Mouse (Mus musculus) stomach, embryonic 16.5 days (tissue): ENCODE results near the gene Ccar1. TPM values are rescaled to one million over a fixed set of nuclear protein-coding genes. Genes with fewer than 3 reads are reported as not detected.
"Not testable (repeated sequence)": the region's sequence is repeated elsewhere in the genome, so short reads cannot be mapped to it uniquely, and the experiment has no call there.

Experiments
- ATAC-seq: fragments of 200-750 bp; cut with Nextera tagmentation; 2 replicates; pipeline ENCODE4 v1.8.0; 2017; ENCODE audit warnings: moderate number of reproducible peaks, moderate TSS enrichment; ENCODE audit not compliant: insufficient read depth, low FRiP score
- H3K27ac ChIP-seq: fragments of 300-500 bp; sonication (generic); 2 replicates; pipeline ENCODE4 v1.5.1; 2014; ENCODE audit warnings: low read length
- H3K27me3 ChIP-seq: fragments of 300-500 bp; sonication (generic); 2 replicates; pipeline ENCODE4 v1.6.1; 2014; ENCODE audit warnings: low read length, control low read depth, mixed read lengths; ENCODE audit not compliant: control insufficient read depth, insufficient read depth
- H3K36me3 ChIP-seq: fragments of 300-500 bp; sonication (generic); 2 replicates; pipeline ENCODE4 v1.6.1; 2014; ENCODE audit warnings: low read length; ENCODE audit not compliant: control insufficient read depth, insufficient read depth
- H3K4me1 ChIP-seq: fragments of 300-500 bp; sonication (generic); 2 replicates; pipeline ENCODE4 v1.6.1; 2014; ENCODE audit warnings: low read length, control low read depth, mixed read lengths; ENCODE audit not compliant: control insufficient read depth, insufficient read depth
- H3K4me2 ChIP-seq: fragments of 300-500 bp; sonication (generic); 2 replicates; pipeline ENCODE4 v1.6.1; 2014; ENCODE audit warnings: low read depth, low read length, mixed read lengths
- H3K4me3 ChIP-seq: fragments of 300-500 bp; sonication (generic); replicated peaks from 2 replicates; pipeline ENCODE4 v1.5.1; 2014; ENCODE audit warnings: mild to moderate bottlenecking, low read length
- H3K9ac ChIP-seq: fragments of 300-500 bp; sonication (generic); 2 replicates; pipeline ENCODE4 v1.6.1; 2014; ENCODE audit warnings: low read length
- H3K9me3 ChIP-seq: fragments of 300-500 bp; sonication (generic); replicated peaks from 2 replicates; pipeline ENCODE4 v1.6.1; 2016; ENCODE audit warnings: low read length, control low read depth; ENCODE audit not compliant: control insufficient read depth
- WGBS: fragments of 180-500 bp; shearing (Covaris S2); extraction: QIAGEN DNeasy Blood & Tissue Kit; methylation state at CpG from one replicate; pipeline ENCODE4 v1.1.7; 2014; 5-methylcytosine and 5-hydroxymethylcytosine counted together
- polyA plus RNA-seq: library from polyadenylated mRNA; unstranded; fragments of >200 nt; fragmentation: Nextera tagmentation; extraction: Ambion mirVana; gene quantifications from 2 replicates; pipeline ENCODE4 v1.2.1, GENCODE M21; 2015

The Ccar1 gene
- polyA plus RNA-seq, 1 experiment from 2014 or later = 103 TPM

- Histone ChIP-seq H3K4me2 (no peak overlapping the region), H3K27ac (no peak overlapping the region), H3K9me3 (no peaks in the 10 kb centered on the region), H3K27me3 (no peaks in the 10 kb centered on the region), H3K4me1 (no peaks in the 10 kb centered on the region), H3K4me3 (no peak overlapping the region), H3K9ac (no peak overlapping the region), H3K36me3 (peaks cover 10% of the 10 kb centered on the region; the same call in 1 of the 2 replicates)
- WGBS = 42% methylated on average over 4 of the region's 4 CpGs
- no peak for ATAC-seq
These were observed 55.0 kb downstream of the Ccar1 start for GRCm38 (mm10) chr10:62736965-62737688.

GRCm38 (mm10) chr10:62730826-62731225 is 61.3 kb downstream of the Ccar1 start:
- no peak overlapping the region for H3K9ac ChIP-seq
- no peaks in the 10 kb centered on the region for H3K27me3 ChIP-seq
- peaks cover 5% of the 10 kb centered on the region; the same call in 1 of the 2 replicates for H3K4me1 ChIP-seq
- no peaks in the 10 kb centered on the region for H3K9me3 ChIP-seq
- no peak overlapping the region for H3K4me3 ChIP-seq
- no peaks in the 10 kb centered on the region for H3K36me3 ChIP-seq
- WGBS = 76% methylated on average over 10 of the region's 10 CpGs
- no peak for ATAC-seq
- no peak overlapping the region for H3K27ac ChIP-seq
- H3K4me2 ChIP-seq = no peak overlapping the region

GRCm38 (mm10) chr10:62725771-62726687 is 66.1 kb downstream of the Ccar1 start, which contains the start of gene Stox1:
TSS of gene Stox1 (minus strand) at chr10:62726128.
- ATAC-seq = peak; percentile 79
- peaks cover 5% of the 10 kb centered on the region for H3K4me1 ChIP-seq
- H3K9me3 ChIP-seq = no peaks in the 10 kb centered on the region
- H3K4me3 ChIP-seq = peak within 1 kb of the TSS; percentile 82
- H3K4me2 ChIP-seq = peak within 1 kb of the TSS; percentile 98
- no peak within 1 kb of the TSS for H3K27ac ChIP-seq
- no peaks in the 10 kb centered on the region for H3K36me3 ChIP-seq
- H3K9ac ChIP-seq = peak within 1 kb of the TSS; percentile 80
- no peaks in the 10 kb centered on the region for H3K27me3 ChIP-seq
- 1% methylated on average over 74 of the region's 85 CpGs for WGBS

- 9% methylated on average over 7 of the region's 7 CpGs for WGBS
- Histone ChIP-seq H3K27ac (no peak overlapping the region), H3K9me3 (no peaks in the 10 kb centered on the region), H3K4me2 (peak overlapping the region; percentile 98), H3K36me3 (no peaks in the 10 kb centered on the region), H3K9ac (no peak overlapping the region), H3K4me3 (no peak overlapping the region), H3K27me3 (no peaks in the 10 kb centered on the region), H3K4me1 (peaks cover 5% of the 10 kb centered on the region)
- ATAC-seq = no peak
These were observed 67.2 kb downstream of the Ccar1 start for GRCm38 (mm10) chr10:62724936-62725335.

- Histone ChIP-seq H3K9me3 (no peaks in the 10 kb centered on the region), H3K9ac (no peak overlapping the region), H3K36me3 (no peaks in the 10 kb centered on the region), H3K4me2 (no peak overlapping the region), H3K4me1 (peaks cover 5% of the 10 kb centered on the region), H3K27me3 (no peaks in the 10 kb centered on the region), H3K27ac (no peak overlapping the region), H3K4me3 (no peak overlapping the region)
- 46% methylated on average over 4 of the region's 4 CpGs for WGBS
- ATAC-seq = no peak
These were observed 69.4 kb downstream of the Ccar1 start for GRCm38 (mm10) chr10:62722701-62723100.

- not testable (repeated sequence) for H3K27ac ChIP-seq, H3K9ac ChIP-seq, H3K27me3 ChIP-seq, H3K4me3 ChIP-seq, H3K4me2 ChIP-seq, H3K4me1 ChIP-seq, ATAC-seq, H3K9me3 ChIP-seq, H3K36me3 ChIP-seq
- 86% methylated on average over 7 of the region's 8 CpGs for WGBS
These were observed 71.5 kb downstream of the Ccar1 start for GRCm38 (mm10) chr10:62720574-62720973.

- ATAC-seq = no peak
- H3K27me3 ChIP-seq = no peaks in the 10 kb centered on the region
- H3K4me1 ChIP-seq = no peaks in the 10 kb centered on the region
- no peak overlapping the region for H3K4me2 ChIP-seq
- H3K36me3 ChIP-seq = no peaks in the 10 kb centered on the region
- H3K4me3 ChIP-seq = no peak overlapping the region
- no peaks in the 10 kb centered on the region for H3K9me3 ChIP-seq
- 62% methylated on average over 10 of the region's 10 CpGs for WGBS
- no peak overlapping the region for H3K27ac ChIP-seq
- H3K9ac ChIP-seq = no peak overlapping the region
These were observed 78.6 kb downstream of the Ccar1 start for GRCm38 (mm10) chr10:62713457-62713856.

- 78% methylated on average over 4 of the region's 4 CpGs for WGBS
- Histone ChIP-seq H3K4me3 (no peak overlapping the region), H3K4me2 (no peak overlapping the region), H3K9me3 (no peaks in the 10 kb centered on the region), H3K4me1 (no peaks in the 10 kb centered on the region), H3K9ac (no peak overlapping the region), H3K27ac (no peak overlapping the region), H3K27me3 (no peaks in the 10 kb centered on the region), H3K36me3 (no peaks in the 10 kb centered on the region)
- no peak for ATAC-seq
These were observed 88.5 kb downstream of the Ccar1 start for GRCm38 (mm10) chr10:62703579-62703978.

GRCm38 (mm10) chr10:62702436-62702835 is 89.7 kb downstream of the Ccar1 start:
- WGBS = 72% methylated on average over 4 of the region's 4 CpGs
- Histone ChIP-seq H3K9ac (no peak overlapping the region), H3K36me3 (no peaks in the 10 kb centered on the region), H3K4me3 (no peak overlapping the region), H3K9me3 (no peaks in the 10 kb centered on the region), H3K4me1 (no peaks in the 10 kb centered on the region), H3K27me3 (no peaks in the 10 kb centered on the region), H3K4me2 (no peak overlapping the region), H3K27ac (no peak overlapping the region)
- ATAC-seq = no peak
